Mouse (Mus musculus): ENCODE results near the gene Rimkla. TPM values are rescaled to one million over a fixed set of nuclear protein-coding genes. Genes with fewer than 3 reads are reported as not detected.
"Not testable (repeated sequence)": the region's sequence is repeated elsewhere in the genome, so short reads cannot be mapped to it uniquely, and the experiment has no call there.

Gene Rimkla
- polyA plus RNA-seq (2014; fragmentation: Nextera tagmentation; extraction: Ambion mirVana), result 1.4 and 2.3 TPM in 2 replicates

GRCm38 (mm10) chr4:119492291-119492932 lies at the start of gene Rimkla:
Gene Rimkla, minus strand, starts transcription at chr4:119492628.
- ATAC-seq (ENCODE audit: low FRiP score, low TSS enrichment), result peak; percentile 89
- peaks cover 15% of the 10 kb centered on the region for H3K27me3 ChIP-seq (ENCODE audit: control insufficient read depth, insufficient read depth, low read length)
- no peak within 1 kb of the TSS for H3K27ac ChIP-seq (ENCODE audit: low read depth, low read length)
- no peaks in the 10 kb centered on the region for H3K4me1 ChIP-seq (ENCODE audit: control insufficient read depth, insufficient read depth, low read length)
- H3K4me3 ChIP-seq (ENCODE audit: low read length), result peak within 1 kb of the TSS; percentile 55
- under 1% methylated on average over 77 of the region's 77 CpGs for WGBS
- no peaks in the 10 kb centered on the region for H3K9me3 ChIP-seq (ENCODE audit: control insufficient read depth, low read length)
- peak within 1 kb of the TSS; percentile 95 for H3K4me2 ChIP-seq (replicated peaks; ENCODE audit: low read depth, low read length)
- peak within 1 kb of the TSS; percentile 61 for H3K9ac ChIP-seq (ENCODE audit: low read depth, low read length)
- H3K36me3 ChIP-seq (ENCODE audit: control insufficient read depth, insufficient read depth, low read length), result no peaks in the 10 kb centered on the region

DNA sequence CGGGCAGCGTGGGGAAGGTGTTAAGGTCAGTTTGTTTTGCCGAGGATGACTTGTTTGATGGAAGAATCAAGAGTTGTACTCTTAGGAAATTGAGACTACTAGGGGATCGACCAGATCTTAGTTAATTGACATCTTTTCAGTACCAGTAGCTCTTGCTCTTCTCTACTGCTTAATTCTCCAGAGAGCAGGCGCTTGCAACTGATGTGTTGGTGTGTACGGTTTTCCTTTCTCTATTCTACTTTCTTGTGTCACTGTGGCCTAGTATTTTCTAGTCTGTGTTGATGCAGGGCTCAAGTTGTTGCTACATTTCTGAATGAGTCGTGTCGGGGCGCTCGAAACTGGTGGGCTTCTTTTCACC lies 48.1 kb upstream of the Rimkla start:
- 7% methylated on average over 10 of the region's 10 CpGs for WGBS
- H3K36me3 ChIP-seq (ENCODE audit: control insufficient read depth, insufficient read depth, low read length), result no peaks in the 10 kb centered on the region
- peak overlapping the region; percentile 94 for H3K4me3 ChIP-seq (ENCODE audit: low read length)
- no peak for ATAC-seq (ENCODE audit: low FRiP score, low TSS enrichment)
- H3K27me3 ChIP-seq (ENCODE audit: control insufficient read depth, insufficient read depth, low read length), result no peaks in the 10 kb centered on the region
- peak overlapping the region; percentile 98 for H3K9ac ChIP-seq (ENCODE audit: low read depth, low read length)
- H3K4me2 ChIP-seq (replicated peaks; ENCODE audit: low read depth, low read length), result peak overlapping the region; percentile 55
- H3K4me1 ChIP-seq (ENCODE audit: control insufficient read depth, insufficient read depth, low read length), result peaks cover 16% of the 10 kb centered on the region
- no peaks in the 10 kb centered on the region for H3K9me3 ChIP-seq (ENCODE audit: control insufficient read depth, low read length)
- peak overlapping the region; percentile 97 for H3K27ac ChIP-seq (ENCODE audit: low read depth, low read length)

GRCm38 (mm10) chr4:119539836-119540532 lies 47.6 kb upstream of the Rimkla start:
- peak; percentile 86 for ATAC-seq (ENCODE audit: low FRiP score, low TSS enrichment)
- H3K9me3 ChIP-seq (ENCODE audit: control insufficient read depth, low read length), result no peaks in the 10 kb centered on the region
- peak overlapping the region; percentile 97 for H3K27ac ChIP-seq (ENCODE audit: low read depth, low read length)
- peak overlapping the region; percentile 55 for H3K4me2 ChIP-seq (replicated peaks; ENCODE audit: low read depth, low read length)
- H3K4me3 ChIP-seq (ENCODE audit: low read length), result peak overlapping the region; percentile 94
- H3K27me3 ChIP-seq (ENCODE audit: control insufficient read depth, insufficient read depth, low read length), result no peaks in the 10 kb centered on the region
- H3K36me3 ChIP-seq (ENCODE audit: control insufficient read depth, insufficient read depth, low read length), result no peaks in the 10 kb centered on the region
- peaks cover 16% of the 10 kb centered on the region for H3K4me1 ChIP-seq (ENCODE audit: control insufficient read depth, insufficient read depth, low read length)
- H3K9ac ChIP-seq (ENCODE audit: low read depth, low read length), result peak overlapping the region; percentile 98
- 0% methylated on average over 42 of the region's 76 CpGs for WGBS

GRCm38 (mm10) chr4:119539031-119539824 lies 46.8 kb upstream of the Rimkla start, which contains the start of gene Frg2f1:
Gene Frg2f1, minus strand, starts transcription at chr4:119539529.
- under 1% methylated on average over 67 of the region's 85 CpGs for WGBS
- Histone ChIP-seq H3K9ac (ENCODE audit: low read depth, low read length) (peak within 1 kb of the TSS; percentile 98), H3K4me2 (replicated peaks; ENCODE audit: low read depth, low read length) (peak within 1 kb of the TSS; percentile 55), H3K27ac (ENCODE audit: low read depth, low read length) (peak within 1 kb of the TSS; percentile 97), H3K9me3 (ENCODE audit: control insufficient read depth, low read length) (no peaks in the 10 kb centered on the region), H3K36me3 (ENCODE audit: control insufficient read depth, insufficient read depth, low read length) (no peaks in the 10 kb centered on the region), H3K4me3 (ENCODE audit: low read length) (peak within 1 kb of the TSS; percentile 94), H3K27me3 (ENCODE audit: control insufficient read depth, insufficient read depth, low read length) (no peaks in the 10 kb centered on the region), H3K4me1 (ENCODE audit: control insufficient read depth, insufficient read depth, low read length) (peaks cover 16% of the 10 kb centered on the region)
- ATAC-seq (ENCODE audit: low FRiP score, low TSS enrichment), result peak; percentile 93

DNA sequence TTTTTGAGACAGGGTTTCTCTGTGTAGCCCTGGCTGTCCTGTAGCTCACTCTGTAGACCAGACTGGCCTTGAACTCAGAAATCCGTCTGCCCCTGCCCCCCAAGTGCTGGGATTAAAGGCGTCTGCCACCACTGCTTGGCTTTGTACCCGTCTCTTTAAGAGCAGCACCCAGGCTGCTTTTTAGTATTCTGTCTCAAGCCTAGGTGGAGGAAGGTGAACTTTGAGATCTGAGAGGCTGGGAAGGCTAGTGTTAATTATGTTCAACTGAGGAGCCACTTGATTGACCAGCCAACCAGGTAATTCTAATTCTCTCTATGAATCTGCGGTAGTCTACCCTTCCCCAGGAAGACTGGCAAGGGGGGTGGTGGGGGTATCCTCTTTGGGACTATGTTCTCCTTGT lies 45.0 kb upstream of the Rimkla start:
- Histone ChIP-seq H3K9me3 (ENCODE audit: control insufficient read depth, low read length) (no peaks in the 10 kb centered on the region), H3K9ac (ENCODE audit: low read depth, low read length) (no peak overlapping the region), H3K4me1 (ENCODE audit: control insufficient read depth, insufficient read depth, low read length) (peaks cover 16% of the 10 kb centered on the region), H3K36me3 (ENCODE audit: control insufficient read depth, insufficient read depth, low read length) (no peaks in the 10 kb centered on the region), H3K4me3 (ENCODE audit: low read length) (no peak overlapping the region), H3K4me2 (replicated peaks; ENCODE audit: low read depth, low read length) (no peak overlapping the region), H3K27me3 (ENCODE audit: control insufficient read depth, insufficient read depth, low read length) (no peaks in the 10 kb centered on the region), H3K27ac (ENCODE audit: low read depth, low read length) (no peak overlapping the region)
- no peak for ATAC-seq (ENCODE audit: low FRiP score, low TSS enrichment)
- WGBS, result 71% methylated on average over 4 of the region's 4 CpGs

- not testable (repeated sequence) for H3K36me3 ChIP-seq (ENCODE audit: control insufficient read depth, insufficient read depth, low read length); H3K4me3 ChIP-seq (ENCODE audit: low read length); ATAC-seq (ENCODE audit: low FRiP score, low TSS enrichment); H3K9me3 ChIP-seq (ENCODE audit: control insufficient read depth, low read length); H3K9ac ChIP-seq (ENCODE audit: low read depth, low read length); H3K27ac ChIP-seq (ENCODE audit: low read depth, low read length); H3K4me2 ChIP-seq (replicated peaks; ENCODE audit: low read depth, low read length); H3K27me3 ChIP-seq (ENCODE audit: control insufficient read depth, insufficient read depth, low read length)
- peaks cover 15% of the 10 kb centered on the region for H3K4me1 ChIP-seq (ENCODE audit: control insufficient read depth, insufficient read depth, low read length)
- WGBS, result 89% methylated on average over 4 of the region's 4 CpGs
These were observed 44.2 kb upstream of the Rimkla start, which contains the start of gene Foxj3 for GRCm38 (mm10) chr4:119536615-119537014. Gene Foxj3, plus strand, starts transcription at chr4:119537004.

GRCm38 (mm10) chr4:119535103-119535502 lies 42.7 kb upstream of the Rimkla start:
- no peaks in the 10 kb centered on the region for H3K27me3 ChIP-seq (ENCODE audit: control insufficient read depth, insufficient read depth, low read length)
- H3K4me1 ChIP-seq (ENCODE audit: control insufficient read depth, insufficient read depth, low read length), result peaks cover 5% of the 10 kb centered on the region; the same call in 1 of the 2 replicates
- H3K36me3 ChIP-seq (ENCODE audit: control insufficient read depth, insufficient read depth, low read length), result no peaks in the 10 kb centered on the region
- H3K9me3 ChIP-seq (ENCODE audit: control insufficient read depth, low read length), result no peaks in the 10 kb centered on the region
- H3K4me3 ChIP-seq (ENCODE audit: low read length), result no peak overlapping the region
- WGBS, result 72% methylated on average over 4 of the region's 4 CpGs
- H3K4me2 ChIP-seq (replicated peaks; ENCODE audit: low read depth, low read length), result no peak overlapping the region
- ATAC-seq (ENCODE audit: low FRiP score, low TSS enrichment), result no peak
- H3K9ac ChIP-seq (ENCODE audit: low read depth, low read length), result no peak overlapping the region
- no peak overlapping the region for H3K27ac ChIP-seq (ENCODE audit: low read depth, low read length)

- ATAC-seq (ENCODE audit: low FRiP score, low TSS enrichment), result no peak
- no peaks in the 10 kb centered on the region for H3K36me3 ChIP-seq (ENCODE audit: control insufficient read depth, insufficient read depth, low read length)
- H3K4me2 ChIP-seq (replicated peaks; ENCODE audit: low read depth, low read length), result no peak overlapping the region
- H3K9ac ChIP-seq (ENCODE audit: low read depth, low read length), result no peak overlapping the region
- H3K4me1 ChIP-seq (ENCODE audit: control insufficient read depth, insufficient read depth, low read length), result no peaks in the 10 kb centered on the region
- H3K27ac ChIP-seq (ENCODE audit: low read depth, low read length), result no peak overlapping the region
- 66% methylated on average over 2 of the region's 2 CpGs for WGBS
- H3K9me3 ChIP-seq (ENCODE audit: control insufficient read depth, low read length), result no peaks in the 10 kb centered on the region
- H3K27me3 ChIP-seq (ENCODE audit: control insufficient read depth, insufficient read depth, low read length), result no peaks in the 10 kb centered on the region
- no peak overlapping the region for H3K4me3 ChIP-seq (ENCODE audit: low read length)
These were observed 39.4 kb upstream of the Rimkla start for GRCm38 (mm10) chr4:119531813-119532212.
